Mouse (Mus musculus) liver, adult 2 months (tissue): ENCODE data around the gene Pdia5.
A peak's percentile ranks its signal among the peaks of the same experiment; 100 is the strongest.

Experiments used
- CTCF ChIP-seq: fragments of 200-500 bp; IDR thresholded peaks from 2 replicates; pipeline ENCODE4 v1.5.1; 2011; ENCODE audit warnings: low read depth, low read length, control low read depth
- POLR2A ChIP-seq: fragments of 200-500 bp; IDR thresholded peaks from 2 replicates; pipeline ENCODE4 v1.6.1; 2011; ENCODE audit warnings: low read length, control low read depth; ENCODE audit not compliant: insufficient read depth; ENCODE audit errors: extremely low read depth

- TF ChIP-seq CTCF (peak; percentile 91), POLR2A (no peak)
Observed at GRCm38 (mm10) chr16:35360593-35360992, 130.1 kb downstream of the Pdia5 start.
